Mouse (Mus musculus): ENCODE measurements around the gene Sept9. TPM values are rescaled to one million over a fixed set of nuclear protein-coding genes. Genes with fewer than 3 reads are reported as not detected.
A peak's percentile ranks its signal among the peaks of the same experiment; 100 is the strongest.

The Sept9 gene
- total RNA-seq, 2 experiments from 2014 or later = 94.9 to 103 TPM

- intact Hi-C loops (cut with DNase I) = loop anchor here (5.0 to 10.0 kb wide), 2 partner anchors 58 to 290 kb away; partner anchors contain the start of gene Sec14l1
- no peak for DNase-seq
These were observed 24.5 kb upstream of the Sept9 start for GRCm38 (mm10) chr11:117174924-117175323.

GRCm38 (mm10) chr11:117175472-117175871, 24.0 kb upstream of the Sept9 start:
- intact Hi-C loops (cut with DNase I) = loop anchor here (10.0 kb wide), 1 partner anchor 291 kb away; no protein-coding TSS in a partner anchor
- DNase-seq = no peak

GRCm38 (mm10) chr11:117176304-117176703, 23.2 kb upstream of the Sept9 start:
- DNase-seq = peak; percentile 62
- intact Hi-C loops (cut with DNase I) = loop anchor here (2.0 to 10.0 kb wide), 2 partner anchors 106 to 292 kb away; no protein-coding TSS in a partner anchor

GRCm38 (mm10) chr11:117176900-117177299, 22.6 kb upstream of the Sept9 start:
- intact Hi-C loops (cut with DNase I) = loop anchor here (2.0 to 10.0 kb wide), 2 partner anchors 106 to 292 kb away; no protein-coding TSS in a partner anchor
- no peak for DNase-seq

GRCm38 (mm10) chr11:117177303-117177979, 22.0 kb upstream of the Sept9 start:
- intact Hi-C loops (cut with DNase I) = loop anchor here (2.0 to 10.0 kb wide), 2 partner anchors 107 to 293 kb away; no protein-coding TSS in a partner anchor
- DNase-seq = peak; percentile 95

GRCm38 (mm10) chr11:117179902-117180301, 19.6 kb upstream of the Sept9 start:
- DNase-seq = no peak
- intact Hi-C loops (cut with DNase I) = loop anchor here (10.0 kb wide), 1 partner anchor 295 kb away; no protein-coding TSS in a partner anchor

GRCm38 (mm10) chr11:117182808-117183207, 16.7 kb upstream of the Sept9 start:
- intact Hi-C loops (cut with DNase I) = no loop called here

GRCm38 (mm10) chr11:117183299-117183698, 16.2 kb upstream of the Sept9 start:
- intact Hi-C loops (cut with DNase I) = no loop called here
- no peak for DNase-seq

More at GRCm38 (mm10) chr11:117182808-117183207, 16.7 kb upstream of the Sept9 start:
- DNase-seq = no peak

- intact Hi-C loops (cut with DNase I) = no loop called here
- DNase-seq = no peak
These were observed 15.6 kb upstream of the Sept9 start for GRCm38 (mm10) chr11:117183841-117184240.

GRCm38 (mm10) chr11:117185076-117185933, 14.2 kb upstream of the Sept9 start:
- no peak for DNase-seq
- intact Hi-C loops (cut with DNase I) = no loop called here

GRCm38 (mm10) chr11:117191524-117191923, 7.9 kb upstream of the Sept9 start:
- intact Hi-C loops (cut with DNase I) = no loop called here
- no peak for DNase-seq

- DNase-seq = no peak
- intact Hi-C loops (cut with DNase I) = no loop called here
These were observed 5.0 kb upstream of the Sept9 start for GRCm38 (mm10) chr11:117194475-117194937.

GRCm38 (mm10) chr11:117195616-117196015, 3.8 kb upstream of the Sept9 start:
- no peak for DNase-seq
- intact Hi-C loops (cut with DNase I) = no loop called here

GRCm38 (mm10) chr11:117196681-117197080, 2.8 kb upstream of the Sept9 start:
- intact Hi-C loops (cut with DNase I) = no loop called here
- DNase-seq = no peak

- intact Hi-C loops (cut with DNase I) = no loop called here
- DNase-seq = no peak
These were observed 1.3 kb upstream of the Sept9 start for GRCm38 (mm10) chr11:117198122-117198521.

- DNase-seq = no peak
- intact Hi-C loops (cut with DNase I) = no loop called here
These were observed 2.4 kb downstream of the Sept9 start for GRCm38 (mm10) chr11:117201846-117202245.

- no peak for DNase-seq
- intact Hi-C loops (cut with DNase I) = no loop called here
These were observed 5.1 kb downstream of the Sept9 start for GRCm38 (mm10) chr11:117204606-117205005.

GRCm38 (mm10) chr11:117205042-117205441, 5.6 kb downstream of the Sept9 start:
- intact Hi-C loops (cut with DNase I) = no loop called here
- DNase-seq = no peak

- intact Hi-C loops (cut with DNase I) = no loop called here
These were observed 6.0 kb downstream of the Sept9 start for GRCm38 (mm10) chr11:117205447-117205846.

GRCm38 (mm10) chr11:117207436-117207835, 8.0 kb downstream of the Sept9 start:
- intact Hi-C loops (cut with DNase I) = no loop called here
- no peak for DNase-seq

More at GRCm38 (mm10) chr11:117205447-117205846, 6.0 kb downstream of the Sept9 start:
- DNase-seq = no peak

- intact Hi-C loops (cut with DNase I) = no loop called here
- DNase-seq = no peak
These were observed 8.8 kb downstream of the Sept9 start for GRCm38 (mm10) chr11:117208151-117208673.
